Mouse (Mus musculus): ENCODE data around the gene Cdh5. TPM values are rescaled to one million over a fixed set of nuclear protein-coding genes. Genes with fewer than 3 reads are reported as not detected.

Gene Cdh5
- polyA plus RNA-seq (2012; rRNA removed): 3.0 and 3.7 TPM in 2 replicates

DNA sequence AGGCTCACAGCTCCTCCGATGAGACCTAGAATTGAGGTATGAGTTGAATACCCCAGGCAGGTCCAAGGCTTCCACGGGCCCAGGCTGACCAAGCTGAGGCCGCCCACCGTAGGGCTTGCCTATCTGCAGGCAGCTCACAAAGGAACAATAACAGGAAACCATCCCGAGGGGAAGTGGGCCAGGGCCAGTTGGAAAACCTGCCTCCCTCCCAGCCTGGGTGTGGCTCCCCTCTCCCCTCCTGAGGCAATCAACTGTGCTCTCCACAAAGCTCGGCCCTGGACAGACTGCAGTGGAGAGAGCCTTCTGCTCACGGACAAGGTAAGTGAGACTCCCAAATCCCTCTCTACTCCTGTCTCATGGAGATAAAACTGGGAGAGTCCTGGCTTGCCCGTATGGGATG, at the start of gene Cdh5:
Gene Cdh5, plus strand, starts transcription at position 211 of the 400 bp plus-strand sequence.
- peaks cover 20% of the 10 kb centered on the region for H3K4me1 ChIP-seq (ENCODE audit: control insufficient read depth, insufficient read depth, low read length)
- H3K4me3 ChIP-seq (ENCODE audit: control insufficient read depth, low read depth, low read length): peak within 1 kb of the TSS; percentile 3
- H3K27ac ChIP-seq (ENCODE audit: control insufficient read depth, insufficient read depth, low read depth, low read length): peak within 1 kb of the TSS; percentile 67
- TF ChIP-seq CTCF (IDR thresholded peaks at IDR 0.05; ENCODE audit: control insufficient read depth, insufficient read depth, insufficient replicate concordance, low read depth, low read length) (no peak), POLR2A (IDR thresholded peaks at IDR 0.05; ENCODE audit: control insufficient read depth, low read depth, low read length) (no peak)
- H3K27me3 ChIP-seq (ENCODE audit: control insufficient read depth, insufficient read depth, low read length): no peaks in the 10 kb centered on the region
- no peaks in the 10 kb centered on the region for H3K36me3 ChIP-seq (ENCODE audit: control insufficient read depth, insufficient read depth, low read length)

GRCm38 (mm10) chr8:104059922-104060321, 41.5 kb upstream of the Cdh5 start:
- Histone ChIP-seq H3K4me3 (ENCODE audit: control insufficient read depth, low read depth, low read length) (peak overlapping the region; percentile 70), H3K4me1 (ENCODE audit: control insufficient read depth, insufficient read depth, low read length) (no peaks in the 10 kb centered on the region; the same call in 1 of the 2 replicates), H3K27me3 (ENCODE audit: control insufficient read depth, insufficient read depth, low read length) (no peaks in the 10 kb centered on the region), H3K36me3 (ENCODE audit: control insufficient read depth, insufficient read depth, low read length) (no peaks in the 10 kb centered on the region), H3K27ac (ENCODE audit: control insufficient read depth, insufficient read depth, low read depth, low read length) (no peak overlapping the region)
- TF ChIP-seq CTCF (IDR thresholded peaks at IDR 0.05; ENCODE audit: control insufficient read depth, insufficient read depth, insufficient replicate concordance, low read depth, low read length) (no peak), POLR2A (IDR thresholded peaks at IDR 0.05; ENCODE audit: control insufficient read depth, low read depth, low read length) (peak; percentile 51; the same call in 1 of the 2 replicates)

DNA sequence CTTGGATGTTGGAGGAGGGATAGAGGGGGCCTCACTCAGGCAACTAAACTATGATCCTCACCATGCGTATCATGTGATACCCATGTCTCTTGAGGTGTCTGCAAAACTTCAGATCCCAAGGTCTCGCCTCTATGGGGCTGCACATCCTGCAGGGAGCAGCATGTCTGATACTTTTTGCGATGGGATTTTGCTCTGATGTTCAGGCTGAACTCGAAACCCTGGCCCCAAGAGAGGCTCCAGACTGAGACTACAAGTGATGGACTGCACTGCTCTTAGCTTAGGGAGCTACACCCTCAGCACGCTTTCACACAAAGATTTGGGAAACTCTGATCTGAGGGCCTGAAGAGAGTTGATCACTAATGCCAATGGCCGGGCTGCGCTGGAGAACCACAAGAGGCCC, 41.0 kb upstream of the Cdh5 start:
- Histone ChIP-seq H3K27me3 (ENCODE audit: control insufficient read depth, insufficient read depth, low read length) (no peaks in the 10 kb centered on the region), H3K4me1 (ENCODE audit: control insufficient read depth, insufficient read depth, low read length) (no peaks in the 10 kb centered on the region; the same call in 1 of the 2 replicates), H3K36me3 (ENCODE audit: control insufficient read depth, insufficient read depth, low read length) (no peaks in the 10 kb centered on the region), H3K4me3 (ENCODE audit: control insufficient read depth, low read depth, low read length) (peak overlapping the region; percentile 70), H3K27ac (ENCODE audit: control insufficient read depth, insufficient read depth, low read depth, low read length) (no peak overlapping the region)
- no peak for TF ChIP-seq CTCF (IDR thresholded peaks at IDR 0.05; ENCODE audit: control insufficient read depth, insufficient read depth, insufficient replicate concordance, low read depth, low read length)
- TF ChIP-seq POLR2A (IDR thresholded peaks at IDR 0.05; ENCODE audit: control insufficient read depth, low read depth, low read length): no peak

- TF ChIP-seq CTCF (IDR thresholded peaks at IDR 0.05; ENCODE audit: control insufficient read depth, insufficient read depth, insufficient replicate concordance, low read depth, low read length) (no peak), POLR2A (IDR thresholded peaks at IDR 0.05; ENCODE audit: control insufficient read depth, low read depth, low read length) (no peak)
- no peak overlapping the region for H3K27ac ChIP-seq (ENCODE audit: control insufficient read depth, insufficient read depth, low read depth, low read length)
- no peaks in the 10 kb centered on the region; the same call in 1 of the 2 replicates for H3K4me1 ChIP-seq (ENCODE audit: control insufficient read depth, insufficient read depth, low read length)
- H3K4me3 ChIP-seq (ENCODE audit: control insufficient read depth, low read depth, low read length): peak overlapping the region; percentile 41
- no peaks in the 10 kb centered on the region for H3K27me3 ChIP-seq (ENCODE audit: control insufficient read depth, insufficient read depth, low read length)
- H3K36me3 ChIP-seq (ENCODE audit: control insufficient read depth, insufficient read depth, low read length): no peaks in the 10 kb centered on the region
These were observed 40.1 kb upstream of the Cdh5 start for GRCm38 (mm10) chr8:104061048-104061988.

- no peaks in the 10 kb centered on the region for H3K27me3 ChIP-seq (ENCODE audit: control insufficient read depth, insufficient read depth, low read length)
- H3K4me1 ChIP-seq (ENCODE audit: control insufficient read depth, insufficient read depth, low read length): no peaks in the 10 kb centered on the region; the same call in 1 of the 2 replicates
- H3K4me3 ChIP-seq (ENCODE audit: control insufficient read depth, low read depth, low read length): peak overlapping the region; percentile 41
- TF ChIP-seq POLR2A (IDR thresholded peaks at IDR 0.05; ENCODE audit: control insufficient read depth, low read depth, low read length): no peak
- H3K36me3 ChIP-seq (ENCODE audit: control insufficient read depth, insufficient read depth, low read length): no peaks in the 10 kb centered on the region
- H3K27ac ChIP-seq (ENCODE audit: control insufficient read depth, insufficient read depth, low read depth, low read length): no peak overlapping the region
These were observed 39.2 kb upstream of the Cdh5 start for GRCm38 (mm10) chr8:104061989-104062820.

DNA sequence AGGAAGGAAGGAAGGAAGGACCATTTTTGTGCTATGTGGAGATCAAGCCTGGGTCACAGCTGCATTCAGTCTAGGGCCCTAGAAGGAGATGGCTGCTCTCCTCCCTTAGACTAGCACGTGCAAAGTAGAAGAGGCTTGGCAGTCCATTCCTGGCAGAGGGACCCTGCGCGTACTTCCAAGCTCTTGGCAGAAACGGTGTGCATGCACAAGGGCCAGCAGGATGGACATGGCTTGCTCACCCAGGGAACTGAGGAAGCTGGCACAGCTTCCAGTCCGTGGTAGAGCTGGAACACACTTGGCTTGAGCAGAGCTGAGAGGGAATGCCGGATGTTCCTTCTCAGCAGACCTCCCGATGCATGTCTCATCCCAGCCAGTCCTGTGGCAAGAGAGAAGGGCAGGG, 36.2 kb upstream of the Cdh5 start:
- no peak for TF ChIP-seq POLR2A (IDR thresholded peaks at IDR 0.05; ENCODE audit: control insufficient read depth, low read depth, low read length)
- TF ChIP-seq CTCF (IDR thresholded peaks at IDR 0.05; ENCODE audit: control insufficient read depth, insufficient read depth, insufficient replicate concordance, low read depth, low read length): no peak
- Histone ChIP-seq H3K36me3 (ENCODE audit: control insufficient read depth, insufficient read depth, low read length) (no peaks in the 10 kb centered on the region), H3K27me3 (ENCODE audit: control insufficient read depth, insufficient read depth, low read length) (no peaks in the 10 kb centered on the region), H3K4me3 (ENCODE audit: control insufficient read depth, low read depth, low read length) (no peak overlapping the region), H3K4me1 (ENCODE audit: control insufficient read depth, insufficient read depth, low read length) (no peaks in the 10 kb centered on the region; the same call in 1 of the 2 replicates), H3K27ac (ENCODE audit: control insufficient read depth, insufficient read depth, low read depth, low read length) (no peak overlapping the region)

Measured in testis, adult 2 months (tissue).